Mouse (Mus musculus): Measurements from ENCODE around the gene Rb1. TPM values are rescaled to one million over a fixed set of nuclear protein-coding genes. Genes with fewer than 3 reads are reported as not detected.

Gene Rb1
- polyA plus RNA-seq, 1 experiment from 2014 or later, result 12.5 TPM

DNA sequence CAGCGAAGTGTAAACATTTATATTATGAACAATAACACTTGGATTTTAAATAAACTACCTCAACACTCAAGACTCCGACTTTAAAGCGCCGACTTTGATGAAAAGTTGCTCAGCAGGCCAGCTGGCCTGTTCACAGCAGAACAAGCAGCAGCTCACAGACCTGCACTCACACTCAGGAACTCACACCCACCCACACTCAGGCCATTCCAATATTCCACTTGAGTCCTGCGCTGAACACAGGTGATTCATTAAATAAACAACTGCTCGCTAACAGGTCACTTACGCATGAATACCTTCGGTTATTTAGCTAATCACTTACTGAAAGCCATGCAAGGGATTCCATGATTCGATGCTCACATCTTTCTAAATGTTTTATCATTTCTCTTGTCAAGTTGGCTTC, 63.4 kb downstream of the Rb1 start:
- Histone ChIP-seq H3K4me2 (no peak overlapping the region), H3K36me3 (peaks cover 31% of the 10 kb centered on the region), H3K9me3 (peaks cover 12% of the 10 kb centered on the region; the same call in 1 of the 2 replicates), H3K27me3 (replicated peaks) (no peaks in the 10 kb centered on the region), H3K4me3 (no peak overlapping the region), H3K4me1 (no peaks in the 10 kb centered on the region), H3K9ac (no peak overlapping the region), H3K27ac (replicated peaks) (no peak overlapping the region)
- 89% methylated on average over 9 of the region's 9 CpGs for WGBS
- no peak for ATAC-seq (ENCODE audit: extremely low read depth, insufficient number of reproducible peaks, low FRiP score, low TSS enrichment)

DNA sequence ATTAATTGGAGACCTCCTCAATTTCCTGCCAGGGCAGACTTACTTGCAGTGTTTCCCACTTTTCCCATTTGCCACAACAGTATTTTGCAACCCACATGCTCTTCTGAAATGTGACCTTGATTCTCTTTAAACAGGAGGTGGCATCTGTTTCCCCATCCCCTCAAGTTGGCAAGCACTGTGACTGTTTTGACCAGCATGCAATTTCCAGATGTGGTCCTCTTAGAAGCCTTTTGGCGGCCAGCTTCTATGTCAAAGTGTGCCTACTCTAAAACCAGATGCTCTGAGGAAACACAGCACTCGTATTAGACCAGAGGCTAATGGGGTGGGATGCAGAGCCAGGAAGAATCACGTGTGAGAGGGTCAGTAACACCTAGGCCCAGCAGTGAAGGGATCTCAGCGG, 67.4 kb downstream of the Rb1 start:
- H3K9ac ChIP-seq, result no peak overlapping the region
- ATAC-seq (ENCODE audit: extremely low read depth, insufficient number of reproducible peaks, low FRiP score, low TSS enrichment), result no peak
- H3K9me3 ChIP-seq, result no peaks in the 10 kb centered on the region
- WGBS, result 52% methylated on average over 4 of the region's 4 CpGs
- no peak overlapping the region for H3K4me2 ChIP-seq
- no peaks in the 10 kb centered on the region for H3K27me3 ChIP-seq (replicated peaks)
- H3K4me3 ChIP-seq, result no peak overlapping the region
- 0 out of 2 replicates have a peak, but pooled peaks cover 2% of the 10 kb centered on the region for H3K4me1 ChIP-seq
- peaks cover 14% of the 10 kb centered on the region for H3K36me3 ChIP-seq
- no peak overlapping the region for H3K27ac ChIP-seq (replicated peaks)

DNA sequence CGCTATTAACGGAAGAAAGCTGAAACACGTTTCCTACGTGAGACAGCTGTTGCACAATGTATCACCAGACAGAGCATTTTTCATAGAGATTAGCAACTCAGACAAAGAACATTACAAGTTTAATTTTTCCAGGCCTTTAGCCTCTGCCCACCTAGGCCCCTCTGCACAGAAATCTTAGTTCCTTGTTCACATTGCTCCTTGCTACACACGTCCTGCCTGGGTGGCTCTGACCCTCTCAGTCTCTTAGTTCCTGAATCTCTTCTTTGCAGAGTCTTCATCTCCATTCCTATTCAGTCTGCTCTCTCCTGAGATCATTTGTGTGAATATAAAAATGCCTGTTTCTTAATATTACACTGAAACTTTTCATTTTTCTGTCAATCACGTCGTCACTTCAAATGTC, 68.3 kb downstream of the Rb1 start:
- no peak overlapping the region for H3K4me3 ChIP-seq
- 68% methylated on average over 7 of the region's 7 CpGs for WGBS
- H3K9ac ChIP-seq, result no peak overlapping the region

DNA sequence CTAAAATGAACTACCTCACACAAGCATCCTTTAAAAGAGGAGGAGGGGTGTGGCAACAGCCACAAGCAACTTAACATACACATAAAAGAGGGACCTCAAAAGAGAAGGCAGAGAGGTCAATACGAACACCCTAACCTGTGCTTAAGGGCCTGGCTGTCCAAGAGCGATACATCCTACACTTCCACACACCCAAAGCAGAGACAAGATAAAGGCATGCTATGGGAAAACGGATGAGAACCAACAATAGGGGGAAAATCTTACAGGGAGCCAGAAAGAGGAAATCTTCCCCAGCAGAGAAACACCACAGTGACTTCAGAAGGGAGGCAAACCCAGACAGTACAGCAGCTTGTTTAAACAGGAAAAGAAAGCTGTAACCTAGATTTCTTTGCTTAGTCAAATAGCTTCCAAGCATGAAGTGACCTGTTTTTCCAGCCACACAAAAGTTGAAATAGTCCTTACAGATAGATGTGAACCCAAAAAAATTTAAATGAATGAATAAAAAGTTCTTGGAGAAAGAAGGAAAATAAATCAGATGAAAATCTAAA, 70.1 kb downstream of the Rb1 start:
- 0 out of 2 replicates have a peak, but pooled peaks cover 2% of the 10 kb centered on the region for H3K4me1 ChIP-seq
- H3K36me3 ChIP-seq, result no peaks in the 10 kb centered on the region
- no peaks in the 10 kb centered on the region for H3K27me3 ChIP-seq (replicated peaks)
- H3K4me2 ChIP-seq, result no peak overlapping the region
- H3K9me3 ChIP-seq, result no peaks in the 10 kb centered on the region
- WGBS, result 54% methylated on average over 3 of the region's 3 CpGs
- no peak overlapping the region for H3K9ac ChIP-seq
- H3K27ac ChIP-seq (replicated peaks), result peak overlapping the region; percentile 24
- no peak for ATAC-seq (ENCODE audit: extremely low read depth, insufficient number of reproducible peaks, low FRiP score, low TSS enrichment)
- H3K4me3 ChIP-seq, result no peak overlapping the region

More for the DNA sequence above, 68.3 kb downstream of the Rb1 start:
- Histone ChIP-seq H3K27me3 (replicated peaks) (no peaks in the 10 kb centered on the region), H3K4me1 (0 out of 2 replicates have a peak, but pooled peaks cover 2% of the 10 kb centered on the region), H3K9me3 (no peaks in the 10 kb centered on the region), H3K4me2 (no peak overlapping the region), H3K27ac (replicated peaks) (no peak overlapping the region), H3K36me3 (peaks cover 5% of the 10 kb centered on the region)
- ATAC-seq (ENCODE audit: extremely low read depth, insufficient number of reproducible peaks, low FRiP score, low TSS enrichment), result no peak

DNA sequence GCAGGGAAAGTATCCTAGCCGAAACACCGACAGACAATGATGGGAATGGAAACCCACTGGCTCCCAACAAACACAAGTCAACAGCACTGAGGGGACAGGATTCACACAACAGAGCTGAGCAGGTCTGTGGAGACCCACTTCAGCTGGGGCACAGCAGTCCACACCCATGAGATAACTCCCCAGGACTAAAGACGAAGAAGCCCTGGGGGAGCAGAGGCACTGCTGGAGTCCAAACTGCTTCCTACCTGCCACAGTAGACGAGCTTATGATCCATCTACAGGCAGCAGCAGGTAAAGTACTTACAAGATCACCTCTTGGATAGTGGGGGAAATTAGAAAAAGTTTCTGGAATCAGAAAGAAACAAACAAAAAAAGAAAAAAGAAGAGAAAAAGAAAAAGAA, 71.2 kb downstream of the Rb1 start:
- 75% methylated on average over 4 of the region's 4 CpGs for WGBS
- no peak overlapping the region for H3K4me2 ChIP-seq

DNA sequence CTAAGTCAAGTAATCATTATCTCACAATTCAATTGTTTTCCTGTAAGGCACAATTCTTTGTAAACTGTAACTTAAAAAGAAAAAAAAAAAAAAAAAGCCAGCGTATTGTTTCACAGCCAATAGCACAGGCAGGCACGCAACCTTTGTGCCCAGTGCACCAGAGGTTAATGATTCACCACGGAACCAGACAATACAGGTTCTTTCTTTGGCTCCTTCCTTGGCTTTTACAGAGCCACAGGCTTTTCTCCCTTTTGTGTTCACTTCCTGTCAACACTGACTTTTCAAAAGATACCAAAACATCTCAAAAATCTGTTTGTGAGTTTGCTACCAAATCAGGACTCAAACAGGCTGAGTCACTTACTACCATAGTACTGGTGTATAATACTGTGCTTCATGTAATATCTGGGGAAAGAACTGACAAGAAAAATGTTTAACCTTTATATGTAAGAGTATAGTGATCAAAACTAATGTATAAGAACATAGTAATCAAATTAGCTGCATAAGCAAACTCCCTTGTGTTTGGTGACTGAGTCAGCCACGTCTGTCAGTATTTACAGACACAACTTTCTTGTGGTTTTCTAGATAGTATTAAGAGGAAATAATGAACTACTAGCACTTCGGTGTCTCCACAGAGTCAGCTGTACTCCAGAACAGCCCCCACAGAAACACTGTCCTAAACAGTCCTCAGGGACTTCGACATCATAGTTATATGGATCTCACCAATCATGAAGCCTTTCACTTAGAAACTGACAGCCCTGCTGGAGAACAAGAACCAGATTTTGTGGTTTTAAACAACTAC, 72.0 kb downstream of the Rb1 start:
- H3K27me3 ChIP-seq (replicated peaks), result no peaks in the 10 kb centered on the region
- WGBS, result 70% methylated on average over 6 of the region's 6 CpGs
- H3K36me3 ChIP-seq, result no peaks in the 10 kb centered on the region
- H3K4me3 ChIP-seq, result no peak overlapping the region
- no peak overlapping the region for H3K4me2 ChIP-seq
- no peak for ATAC-seq (ENCODE audit: extremely low read depth, insufficient number of reproducible peaks, low FRiP score, low TSS enrichment)
- H3K27ac ChIP-seq (replicated peaks), result no peak overlapping the region; the same call in 1 of the 2 replicates
- H3K4me1 ChIP-seq, result 0 out of 2 replicates have a peak, but pooled peaks cover 2% of the 10 kb centered on the region
- H3K9me3 ChIP-seq, result no peaks in the 10 kb centered on the region
- no peak overlapping the region for H3K9ac ChIP-seq

More for the DNA sequence above, 71.2 kb downstream of the Rb1 start:
- H3K9ac ChIP-seq, result no peak overlapping the region
- H3K27me3 ChIP-seq (replicated peaks), result no peaks in the 10 kb centered on the region
- 0 out of 2 replicates have a peak, but pooled peaks cover 2% of the 10 kb centered on the region for H3K4me1 ChIP-seq
- no peaks in the 10 kb centered on the region for H3K9me3 ChIP-seq
- ATAC-seq (ENCODE audit: extremely low read depth, insufficient number of reproducible peaks, low FRiP score, low TSS enrichment), result no peak
- H3K4me3 ChIP-seq, result no peak overlapping the region
- H3K36me3 ChIP-seq, result no peaks in the 10 kb centered on the region
- no peak overlapping the region for H3K27ac ChIP-seq (replicated peaks)

DNA sequence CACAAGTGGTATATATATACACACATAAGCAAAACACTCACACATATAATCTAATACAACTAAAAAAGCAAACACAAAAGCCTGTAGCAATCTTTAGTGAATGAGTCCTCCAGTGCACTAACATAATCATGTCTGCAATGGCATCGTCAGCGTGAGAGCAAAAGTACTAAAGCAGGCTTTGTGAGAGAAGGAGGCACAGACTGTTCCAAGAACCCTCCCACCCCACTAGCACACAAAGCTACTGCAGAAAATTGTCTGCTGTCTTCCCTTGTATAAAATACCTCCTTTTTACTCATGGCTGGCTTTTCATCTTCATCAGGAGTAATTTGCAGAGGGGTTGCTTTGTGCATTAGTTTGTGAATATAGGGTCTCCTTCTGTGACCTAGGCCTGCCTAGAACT, 73.3 kb downstream of the Rb1 start:
- Histone ChIP-seq H3K9ac (no peak overlapping the region), H3K9me3 (no peaks in the 10 kb centered on the region), H3K4me1 (0 out of 2 replicates have a peak, but pooled peaks cover 2% of the 10 kb centered on the region), H3K36me3 (no peaks in the 10 kb centered on the region), H3K27ac (replicated peaks) (0 out of 2 replicates have a peak overlapping the region, but pooled peaks have one; percentile 10), H3K27me3 (replicated peaks) (no peaks in the 10 kb centered on the region), H3K4me3 (no peak overlapping the region), H3K4me2 (no peak overlapping the region)
- no peak for ATAC-seq (ENCODE audit: extremely low read depth, insufficient number of reproducible peaks, low FRiP score, low TSS enrichment)
- 79% methylated on average over 2 of the region's 2 CpGs for WGBS

DNA sequence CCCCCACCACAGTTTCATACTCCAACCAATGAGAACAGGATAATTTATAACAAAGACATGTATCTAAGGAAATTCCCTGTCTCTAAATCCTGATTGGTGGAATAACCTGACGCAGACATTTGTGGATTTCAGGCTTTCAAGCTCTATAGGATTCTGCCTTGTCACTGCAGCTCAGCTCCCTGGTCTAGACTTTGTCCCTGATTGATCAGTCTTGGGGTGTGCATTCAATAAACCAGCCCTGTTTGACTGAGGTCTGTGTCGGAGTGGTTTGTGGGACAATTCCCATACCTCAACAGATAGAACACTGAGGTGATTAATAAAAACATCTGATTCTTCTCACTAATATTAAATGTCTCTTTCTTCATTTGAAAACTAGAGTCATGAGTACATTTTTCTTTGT, 75.6 kb downstream of the Rb1 start:
- no peaks in the 10 kb centered on the region for H3K27me3 ChIP-seq (replicated peaks)
- no peak for ATAC-seq (ENCODE audit: extremely low read depth, insufficient number of reproducible peaks, low FRiP score, low TSS enrichment)
- no peak overlapping the region for H3K27ac ChIP-seq (replicated peaks)
- no peaks in the 10 kb centered on the region for H3K9me3 ChIP-seq
- H3K4me3 ChIP-seq, result no peak overlapping the region
- H3K4me2 ChIP-seq, result no peak overlapping the region
- no peaks in the 10 kb centered on the region for H3K36me3 ChIP-seq
- no peak overlapping the region for H3K9ac ChIP-seq
- 89% methylated on average over 2 of the region's 2 CpGs for WGBS
- H3K4me1 ChIP-seq, result no peaks in the 10 kb centered on the region

DNA sequence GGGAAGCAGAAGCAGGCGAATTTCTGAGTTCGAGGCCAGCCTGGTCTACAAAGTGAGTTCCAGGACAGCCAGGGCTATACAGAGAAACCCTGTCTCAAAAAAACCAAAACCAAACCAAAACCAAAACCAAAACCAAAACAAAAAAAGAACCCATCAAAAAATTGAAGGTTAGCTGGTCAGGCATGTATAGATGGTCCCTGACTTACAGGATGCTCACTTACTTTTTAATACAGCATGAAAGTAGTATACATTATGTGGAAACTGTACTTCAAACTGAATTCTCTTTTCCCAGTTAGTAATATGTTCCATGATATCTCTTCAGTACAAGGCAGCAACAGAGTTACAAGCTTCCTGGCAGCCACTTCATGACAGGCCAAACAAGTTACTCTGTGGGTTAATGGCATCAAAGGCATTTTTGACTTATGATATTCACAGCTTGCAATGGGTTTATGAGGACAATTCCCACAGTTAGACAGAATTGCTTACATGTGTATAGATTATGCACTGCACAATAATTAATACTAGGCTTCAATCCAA, 81.5 kb downstream of the Rb1 start:
- Histone ChIP-seq H3K9me3 (no peaks in the 10 kb centered on the region), H3K4me3 (no peak overlapping the region), H3K36me3 (peaks cover 7% of the 10 kb centered on the region), H3K4me2 (no peak overlapping the region), H3K27ac (replicated peaks) (no peak overlapping the region), H3K4me1 (peaks cover 13% of the 10 kb centered on the region; the same call in 1 of the 2 replicates), H3K9ac (no peak overlapping the region), H3K27me3 (replicated peaks) (no peaks in the 10 kb centered on the region)
- no peak for ATAC-seq (ENCODE audit: extremely low read depth, insufficient number of reproducible peaks, low FRiP score, low TSS enrichment)
- 90% methylated on average over 2 of the region's 2 CpGs for WGBS

DNA sequence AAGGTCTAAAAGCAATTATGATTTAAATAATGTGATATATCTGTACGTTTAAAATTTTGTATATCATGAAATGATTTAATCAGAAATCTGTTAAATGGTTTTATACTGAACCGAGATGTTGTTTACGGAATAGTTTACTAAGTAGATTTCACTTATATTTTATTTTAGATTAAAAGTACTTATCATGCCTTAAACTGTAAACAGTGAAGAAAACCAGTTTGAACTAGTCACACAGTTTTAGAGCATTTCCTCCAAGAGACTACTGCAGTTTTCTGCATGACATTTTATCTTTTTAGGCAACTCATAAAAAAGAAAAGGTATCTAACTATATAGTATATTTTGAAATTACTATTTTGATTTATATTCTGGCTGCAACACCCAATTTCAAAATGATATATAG, 85.8 kb downstream of the Rb1 start:
- H3K9ac ChIP-seq, result no peak overlapping the region
- no peak for ATAC-seq (ENCODE audit: extremely low read depth, insufficient number of reproducible peaks, low FRiP score, low TSS enrichment)
- peaks cover 21% of the 10 kb centered on the region for H3K4me1 ChIP-seq
- peaks cover 7% of the 10 kb centered on the region for H3K36me3 ChIP-seq
- 39% methylated on average over 3 of the region's 3 CpGs for WGBS
- H3K27me3 ChIP-seq (replicated peaks), result no peaks in the 10 kb centered on the region
- no peak overlapping the region for H3K27ac ChIP-seq (replicated peaks)
- peak overlapping the region; percentile 69 for H3K4me2 ChIP-seq
- H3K4me3 ChIP-seq, result peak overlapping the region; percentile 65
- H3K9me3 ChIP-seq, result no peaks in the 10 kb centered on the region

DNA sequence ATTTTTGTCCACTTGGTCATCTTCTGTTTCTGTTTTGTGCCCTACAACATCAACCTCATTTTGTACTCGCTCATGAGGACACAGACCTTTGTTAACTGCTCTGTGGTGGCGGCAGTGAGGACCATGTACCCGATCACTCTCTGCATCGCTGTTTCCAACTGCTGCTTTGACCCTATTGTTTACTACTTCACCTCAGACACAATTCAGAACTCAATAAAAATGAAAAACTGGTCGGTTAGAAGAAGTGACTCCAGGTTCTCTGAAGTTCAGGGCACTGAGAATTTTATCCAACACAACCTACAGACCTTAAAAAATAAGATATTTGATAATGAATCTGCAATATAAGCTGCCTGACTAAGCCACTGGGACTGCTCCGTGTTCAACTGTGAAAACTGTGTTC, 86.3 kb downstream of the Rb1 start:
- peak overlapping the region; percentile 65 for H3K4me3 ChIP-seq
- peak overlapping the region; percentile 88 for H3K27ac ChIP-seq (replicated peaks)
- H3K36me3 ChIP-seq, result peaks cover 7% of the 10 kb centered on the region
- H3K9me3 ChIP-seq, result no peaks in the 10 kb centered on the region
- H3K4me2 ChIP-seq, result peak overlapping the region; percentile 69
- H3K4me1 ChIP-seq, result peaks cover 21% of the 10 kb centered on the region
- H3K9ac ChIP-seq, result peak overlapping the region; percentile 88
- no peak for ATAC-seq (ENCODE audit: extremely low read depth, insufficient number of reproducible peaks, low FRiP score, low TSS enrichment)
- H3K27me3 ChIP-seq (replicated peaks), result no peaks in the 10 kb centered on the region
- 2% methylated on average over 6 of the region's 6 CpGs for WGBS
